Mouse (Mus musculus) brain, embryonic 14.5 days (tissue): Measurements from ENCODE around the gene Anapc2.
A peak's percentile ranks its signal among the peaks of the same experiment; 100 is the strongest.

ENCODE experiments used
- CTCF ChIP-seq: fragments of 200-500 bp; IDR thresholded peaks from 2 replicates; pipeline ENCODE4 v1.5.1; 2012; ENCODE audit warnings: inconsistent platforms, mild to moderate bottlenecking, moderate library complexity, borderline replicate concordance; ENCODE audit not compliant: insufficient read depth, insufficient read length; ENCODE audit errors: extremely low read depth
- POLR2A ChIP-seq: fragments of 200-500 bp; IDR thresholded peaks from 2 replicates; pipeline ENCODE4 v1.6.1; 2012; ENCODE audit warnings: mild to moderate bottlenecking, inconsistent platforms, borderline replicate concordance; ENCODE audit not compliant: poor library complexity, insufficient read depth, insufficient read length, severe bottlenecking; ENCODE audit errors: extremely low read depth

DNA sequence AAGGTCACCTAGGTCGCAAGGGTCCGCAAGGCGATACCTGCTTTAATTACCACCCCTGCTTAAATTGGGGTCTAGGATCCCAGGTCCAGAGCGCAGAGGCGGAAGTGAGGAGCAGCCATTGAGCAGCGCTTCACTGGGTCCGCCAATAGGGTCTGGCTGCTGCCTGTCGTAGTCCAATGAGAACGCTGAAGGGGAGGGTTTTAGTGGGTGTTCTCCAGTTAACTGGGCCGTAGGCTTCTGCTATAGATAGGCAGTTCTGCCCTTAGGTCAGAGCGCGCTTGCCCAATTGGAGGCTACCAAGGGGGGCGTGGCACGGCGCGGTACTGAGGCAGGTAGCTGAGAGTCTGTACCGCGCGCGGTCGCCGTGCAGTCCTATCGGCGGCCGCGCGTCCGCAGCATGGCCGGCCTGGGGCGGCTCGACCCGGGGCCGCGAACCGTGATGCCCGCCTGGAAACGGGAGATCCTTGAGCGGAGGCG is 9.9 kb upstream of the Anapc2 start, which contains the start of gene Tprn:
- no peak for TF ChIP-seq CTCF
- peak; percentile 62; the same call in 1 of the 2 replicates for TF ChIP-seq POLR2A
